Comparison of ENCODE assay signal across 9 mouse cellular contexts in the genomic region with DNA sequence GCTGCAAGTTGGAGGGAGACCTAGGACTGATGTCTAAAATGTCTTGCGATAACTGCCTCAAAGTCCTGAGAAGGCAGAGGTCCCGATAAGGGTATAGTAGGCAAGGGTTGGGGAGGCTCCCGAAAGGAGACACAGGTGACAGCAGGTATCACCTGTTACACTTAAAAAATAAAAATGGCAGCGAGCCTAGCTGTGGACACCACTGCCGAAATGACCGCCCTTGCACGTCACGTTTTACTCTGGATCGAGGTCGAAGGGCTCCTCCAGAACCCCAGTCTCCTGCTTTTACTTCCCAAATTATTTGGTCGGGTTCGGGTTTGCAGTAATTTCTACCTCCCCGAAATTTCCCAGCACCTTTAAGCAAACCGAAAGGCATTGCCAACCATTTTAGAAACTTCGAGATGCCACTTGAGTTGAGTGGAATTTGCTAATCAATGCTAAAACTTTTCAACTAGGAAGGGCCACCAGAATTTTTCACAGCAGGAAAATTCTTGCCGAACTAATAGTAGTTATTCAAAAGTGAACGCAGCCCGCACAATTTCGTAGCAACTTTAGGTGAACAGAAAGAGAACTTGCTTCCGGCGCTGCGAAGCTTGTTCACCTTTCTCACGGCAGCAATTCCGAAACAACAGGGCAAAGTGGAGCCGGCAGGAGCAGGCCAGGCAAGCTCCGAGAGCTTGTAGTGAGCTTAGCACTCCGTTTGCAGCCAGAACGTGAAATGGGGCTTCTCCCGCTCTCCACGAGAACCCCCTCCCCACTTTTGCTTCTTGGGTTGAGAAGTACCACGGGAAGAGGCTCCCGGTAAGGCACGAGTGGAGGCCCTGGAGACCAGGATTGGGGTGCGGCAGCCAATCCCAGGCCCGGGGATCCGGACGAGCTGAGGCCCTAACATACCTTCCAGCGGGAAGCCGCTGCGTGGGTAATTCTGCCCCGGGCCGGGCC. TPM values are rescaled to one million over a fixed set of nuclear protein-coding genes. Genes with fewer than 3 reads are reported as not detected.
A peak's percentile ranks its signal among the peaks of the same experiment; 100 is the strongest.
DNase-seq lines count a peak whose midpoint lies in the region; ATAC-seq and TF ChIP-seq lines count a peak whose summit lies in the region.
"Had no signal": no experiment of that assay in that cellular context is flagged by ENCODE, and none has a peak within 500 bp of the region (broad histone marks: within the 10 kb centered on the region; RNA-seq: fewer than 3 reads in every experiment).

No protein-coding gene starts in this region.

- H3K4me2 ChIP-seq in lung, embryonic 14.5 days, result peak overlapping the region; percentile 48
- H3K4me2 ChIP-seq in embryonic facial prominence, embryonic 14.5 days (ENCODE audit: low read depth, low read length), result peak overlapping the region; percentile 82
- peak overlapping the region; percentile 49 for H3K4me2 ChIP-seq in limb, embryonic 11.5 days (ENCODE audit: low read depth, severe bottlenecking)
- peak overlapping the region; percentile 48 for H3K4me2 ChIP-seq in stomach, embryonic 15.5 days

- no peak for TF ChIP-seq CTCF in lung, embryonic 14.5 days (IDR thresholded peaks at IDR 0.05; ENCODE audit: low read depth)

- no peaks in the 10 kb centered on the region for H3K9me3 ChIP-seq in lung, embryonic 14.5 days (ENCODE audit: low read depth, low read length)
- H3K9me3 ChIP-seq in embryonic facial prominence, embryonic 14.5 days (ENCODE audit: control insufficient read depth, low read length), result no peaks in the 10 kb centered on the region
- no peaks in the 10 kb centered on the region for H3K9me3 ChIP-seq in limb, embryonic 11.5 days (ENCODE audit: control insufficient read depth, low read length)
- no peaks in the 10 kb centered on the region for H3K9me3 ChIP-seq in stomach, embryonic 15.5 days

- ATAC-seq in lung, embryonic 14.5 days (ENCODE audit: insufficient read depth), result peak; percentile 41; the same call in 1 of the 2 replicates
- ATAC-seq in embryonic facial prominence, embryonic 14.5 days (ENCODE audit: low read depth), result peak; percentile 4; the same call in 1 of the 2 replicates
- peak; percentile 26; the same call in 1 of the 2 replicates for ATAC-seq in limb, embryonic 11.5 days (ENCODE audit: insufficient number of reproducible peaks, low FRiP score, low TSS enrichment, low read depth)
- no peak for ATAC-seq in stomach, embryonic 15.5 days (ENCODE audit: insufficient read depth, low FRiP score, low read depth)
- no peak for ATAC-seq in granulocyte monocyte progenitor cell, adult 5-6 weeks (replicated peaks; ENCODE audit: poor library complexity, severe bottlenecking)

- WGBS in lung, embryonic 14.5 days, result under 1% methylated on average over 42 of the region's 42 CpGs
- 2% methylated on average over 42 of the region's 42 CpGs for WGBS in embryonic facial prominence, embryonic 14.5 days
- WGBS in limb, embryonic 11.5 days, result under 1% methylated on average over 42 of the region's 42 CpGs
- WGBS in stomach, embryonic 15.5 days, result 1% methylated on average over 42 of the region's 42 CpGs

- no peaks in the 10 kb centered on the region for H3K36me3 ChIP-seq in lung, embryonic 14.5 days (ENCODE audit: insufficient read depth)
- H3K36me3 ChIP-seq in embryonic facial prominence, embryonic 14.5 days (ENCODE audit: control insufficient read depth, insufficient read depth, low read length), result peaks cover 8% of the 10 kb centered on the region; the same call in 1 of the 2 replicates
- no peaks in the 10 kb centered on the region for H3K36me3 ChIP-seq in limb, embryonic 11.5 days (ENCODE audit: control insufficient read depth, insufficient read depth, low read length)
- no peaks in the 10 kb centered on the region for H3K36me3 ChIP-seq in stomach, embryonic 15.5 days

- H3K27ac ChIP-seq in lung, embryonic 14.5 days (ENCODE audit: low read depth), result no peak overlapping the region
- peak overlapping the region; percentile 93 for H3K27ac ChIP-seq in embryonic facial prominence, embryonic 14.5 days (replicated peaks; ENCODE audit: low read depth, low read length)
- 0 out of 2 replicates have a peak overlapping the region, but pooled peaks have one; percentile 18 for H3K27ac ChIP-seq in limb, embryonic 11.5 days (replicated peaks; ENCODE audit: low read depth, low read length)
- no peak overlapping the region for H3K27ac ChIP-seq in stomach, embryonic 15.5 days

- H3K4me3 ChIP-seq in lung, embryonic 14.5 days (ENCODE audit: low read depth, low read length), result peak overlapping the region; percentile 29
- H3K4me3 ChIP-seq in embryonic facial prominence, embryonic 14.5 days (ENCODE audit: low read depth, low read length), result peak overlapping the region; percentile 62
- H3K4me3 ChIP-seq in limb, embryonic 11.5 days (ENCODE audit: low read depth, low read length), result peak overlapping the region; percentile 31
- peak overlapping the region; percentile 23 for H3K4me3 ChIP-seq in stomach, embryonic 15.5 days (replicated peaks)

- H3K27me3 ChIP-seq in lung, embryonic 14.5 days (ENCODE audit: insufficient read depth, low read length), result peaks cover 100% of the 10 kb centered on the region
- peaks cover 81% of the 10 kb centered on the region for H3K27me3 ChIP-seq in embryonic facial prominence, embryonic 14.5 days (replicated peaks; ENCODE audit: control insufficient read depth, insufficient read depth, low read length)
- peaks cover 93% of the 10 kb centered on the region for H3K27me3 ChIP-seq in limb, embryonic 11.5 days (ENCODE audit: control insufficient read depth, insufficient read depth, low read length)
- H3K27me3 ChIP-seq in stomach, embryonic 15.5 days (replicated peaks), result peaks cover 85% of the 10 kb centered on the region

- no peak for DNase-seq in lung, embryonic 14.5 days
- no peak for DNase-seq in lung, postnatal 4 days
- DNase-seq in embryonic facial prominence, embryonic 14.5 days (ENCODE audit: low spot score), result no peak
- peak; percentile 68 for DNase-seq in limb, embryonic 11.5 days (ENCODE audit: low spot score)
- no peak for DNase-seq in thymus, postnatal 4 days
- no peak for DNase-seq in left cerebral cortex, postnatal 14 days (ENCODE audit: low spot score in 2 of 2)

- H3K9ac ChIP-seq in lung, embryonic 14.5 days, result no peak overlapping the region
- peak overlapping the region; percentile 87 for H3K9ac ChIP-seq in embryonic facial prominence, embryonic 14.5 days (ENCODE audit: low read depth, low read length)
- 0 out of 2 replicates have a peak overlapping the region, but pooled peaks have one; percentile 22 for H3K9ac ChIP-seq in limb, embryonic 11.5 days (ENCODE audit: low read length)
- H3K9ac ChIP-seq in stomach, embryonic 15.5 days, result no peak overlapping the region

- intact Hi-C loops in left cerebral cortex, postnatal 14 days (cut with DNase I), result no loop called here

- peaks cover 4% of the 10 kb centered on the region; the same call in 1 of the 2 replicates for H3K4me1 ChIP-seq in lung, embryonic 14.5 days (ENCODE audit: insufficient read depth)
- H3K4me1 ChIP-seq in embryonic facial prominence, embryonic 14.5 days (ENCODE audit: control insufficient read depth, insufficient read depth, low read length), result no peaks in the 10 kb centered on the region
- 0 out of 2 replicates have a peak, but pooled peaks cover 7% of the 10 kb centered on the region for H3K4me1 ChIP-seq in limb, embryonic 11.5 days (ENCODE audit: control insufficient read depth, insufficient read depth, low read length)
- peaks cover 11% of the 10 kb centered on the region; the same call in 1 of the 2 replicates for H3K4me1 ChIP-seq in stomach, embryonic 15.5 days

RNA-seq across cellular contexts. Expression of gene Pax3, which starts 0.9 kb away (rescaled TPM):
- polyA plus RNA-seq in lung, embryonic 14.5 days (2014; fragmentation: Nextera tagmentation; extraction: Ambion mirVana), result 0.07 TPM in 1 of 2 replicates, not detected in the other
- 9.4 and 12.4 TPM in 2 replicates for polyA plus RNA-seq in embryonic facial prominence, embryonic 14.5 days (2014; fragmentation: Nextera tagmentation; extraction: Ambion mirVana)
- polyA plus RNA-seq in limb, embryonic 11.5 days (2014; fragmentation: Nextera tagmentation; extraction: Ambion mirVana), result 5.0 and 5.6 TPM in 2 replicates
- 0.04 and 0.05 TPM in 2 replicates for polyA plus RNA-seq in stomach, embryonic 15.5 days (2015; fragmentation: Nextera tagmentation; extraction: Ambion mirVana)
- total RNA-seq in granulocyte monocyte progenitor cell, adult 5-6 weeks (2014; fragmentation: Nextera tagmentation), result not detected in 2 replicates
- not detected in 2 replicates for total RNA-seq in granulocyte monocyte progenitor cell, adult 5-6 weeks (2017)
- under 1 TPM in 1 of 2 experiments, not detected in 1; 0.13 TPM for total RNA-seq in left cerebral cortex, postnatal 14 days (2021)
- total RNA-seq: neutrophil, adult 5-6 weeks had no signal

Comparison
In these comparisons a context has a peak if more than half of its experiments do, and no peak if none do; other contexts are left out.
1. ATAC-seq: peak in lung, embryonic 14.5 days (single experiment), embryonic facial prominence, embryonic 14.5 days (single experiment) and limb, embryonic 11.5 days (single experiment); none in stomach, embryonic 15.5 days (single experiment) and granulocyte monocyte progenitor cell, adult 5-6 weeks (single experiment).
2. H3K27ac ChIP-seq: peak in embryonic facial prominence, embryonic 14.5 days (single experiment) and limb, embryonic 11.5 days (single experiment); none in lung, embryonic 14.5 days (single experiment) and stomach, embryonic 15.5 days (single experiment).
3. H3K9ac ChIP-seq: peak in embryonic facial prominence, embryonic 14.5 days (single experiment) and limb, embryonic 11.5 days (single experiment); none in lung, embryonic 14.5 days (single experiment) and stomach, embryonic 15.5 days (single experiment).
4. Peak in every context shown above with its lines, with median percentiles within 50 percentile points of each other: H3K4me2 ChIP-seq and H3K4me3 ChIP-seq.